Mouse (Mus musculus) spleen, adult 12 weeks (tissue): ENCODE results near the gene Ppp6r3.

ENCODE experiments used
- DNase-seq: peaks from one replicate; pipeline ENCODE4 v3.0.0; 2022; ENCODE audit warnings: low spot score

Ppp6r3 gene

DNA sequence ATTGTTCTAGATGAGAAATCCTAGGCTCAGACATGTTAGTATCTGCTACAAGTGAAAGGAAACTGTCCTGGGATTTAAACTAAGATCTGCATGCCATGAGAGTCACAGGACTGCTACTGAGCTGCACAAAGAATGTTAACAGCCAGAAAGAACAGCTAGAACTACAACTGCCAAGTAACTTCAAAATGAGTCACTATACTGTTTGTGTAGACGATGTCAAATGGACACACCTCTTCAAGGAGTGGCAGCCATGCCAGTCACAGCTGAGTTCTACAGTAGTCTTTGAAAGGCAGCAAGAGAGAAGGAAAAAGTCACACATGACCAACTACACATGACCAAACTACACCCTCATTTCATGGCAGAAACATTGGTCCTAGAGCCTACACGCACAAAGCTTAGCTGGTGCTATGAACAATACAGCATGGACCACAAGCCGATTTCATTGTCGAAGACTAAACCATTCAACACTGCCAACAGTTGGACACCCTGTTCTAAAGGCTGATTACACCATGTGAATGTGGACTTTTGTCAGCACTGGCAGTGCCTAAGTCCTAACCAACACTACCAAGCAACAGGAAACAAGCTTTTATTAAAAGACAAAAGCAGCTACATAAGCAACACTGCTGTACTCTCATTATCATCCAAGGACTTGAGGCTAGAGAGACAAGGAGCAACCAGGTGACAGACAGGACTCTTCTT, 55.9 kb downstream of the Ppp6r3 start:
- DNase-seq = no peak

DNA sequence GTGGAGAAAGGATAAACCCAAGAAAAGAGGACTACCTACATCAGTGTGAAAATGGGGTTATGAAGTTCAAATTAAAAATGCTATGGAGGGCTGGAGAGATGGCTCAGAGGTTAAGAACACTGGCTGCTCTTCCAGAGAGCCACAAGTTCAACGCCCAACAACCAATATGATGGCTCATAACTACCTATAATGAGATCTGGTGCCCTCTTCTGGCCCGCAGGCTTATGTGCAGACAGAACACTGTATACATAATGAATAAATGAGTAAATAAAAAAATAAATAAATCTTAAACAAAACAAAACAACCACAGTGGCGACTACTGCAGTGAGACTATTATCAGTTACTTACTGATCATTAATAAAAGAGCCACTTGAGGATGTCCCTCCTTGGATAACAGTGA, 78.3 kb downstream of the Ppp6r3 start:
- no peak for DNase-seq

- DNase-seq = no peak
Measured at GRCm38 (mm10) chr19:3489826-3490225, 85.7 kb downstream of the Ppp6r3 start.

- DNase-seq = no peak
Measured at GRCm38 (mm10) chr19:3482831-3483230, 92.7 kb downstream of the Ppp6r3 start.

GRCm38 (mm10) chr19:3480101-3480500, 95.4 kb downstream of the Ppp6r3 start:
- DNase-seq = no peak

DNA sequence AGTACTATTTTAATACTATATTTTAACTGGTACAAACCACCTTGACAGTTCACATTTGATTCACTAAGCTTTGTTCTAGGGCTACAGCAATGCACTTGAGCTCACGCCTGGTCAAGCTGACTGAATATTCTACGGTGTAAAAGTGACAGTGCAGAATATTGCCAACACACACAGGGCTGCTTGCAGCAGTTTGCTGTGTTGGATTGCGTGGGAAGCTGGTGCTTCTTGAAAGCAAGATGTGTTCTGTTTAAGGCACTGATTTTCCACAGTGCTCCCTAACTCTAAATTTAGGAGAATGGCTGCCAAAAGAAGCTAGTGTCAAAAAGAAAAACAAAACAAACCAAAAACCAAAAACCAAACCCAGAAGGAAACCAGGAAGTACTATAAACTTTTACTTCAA, 98.6 kb downstream of the Ppp6r3 start:
- DNase-seq = no peak

DNA sequence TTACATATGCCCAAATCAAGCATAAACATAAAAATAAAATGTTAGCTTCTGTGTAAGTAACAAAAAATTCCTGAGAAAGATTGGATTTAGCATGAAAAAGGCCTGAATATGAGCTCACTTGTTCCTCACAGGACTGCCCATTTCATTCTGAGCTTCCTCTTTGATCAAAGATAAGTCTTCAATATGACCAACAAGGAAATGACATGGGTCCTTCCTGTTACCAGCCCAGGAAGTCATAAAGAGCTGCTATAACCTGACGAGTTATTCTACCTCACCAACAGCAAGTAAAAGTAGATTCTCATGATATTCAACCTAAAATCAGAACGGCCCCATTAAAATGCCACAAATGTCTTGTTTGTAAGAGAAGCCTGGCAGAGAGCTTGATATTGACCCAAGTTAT, 104.3 kb downstream of the Ppp6r3 start:
- DNase-seq = no peak

DNA sequence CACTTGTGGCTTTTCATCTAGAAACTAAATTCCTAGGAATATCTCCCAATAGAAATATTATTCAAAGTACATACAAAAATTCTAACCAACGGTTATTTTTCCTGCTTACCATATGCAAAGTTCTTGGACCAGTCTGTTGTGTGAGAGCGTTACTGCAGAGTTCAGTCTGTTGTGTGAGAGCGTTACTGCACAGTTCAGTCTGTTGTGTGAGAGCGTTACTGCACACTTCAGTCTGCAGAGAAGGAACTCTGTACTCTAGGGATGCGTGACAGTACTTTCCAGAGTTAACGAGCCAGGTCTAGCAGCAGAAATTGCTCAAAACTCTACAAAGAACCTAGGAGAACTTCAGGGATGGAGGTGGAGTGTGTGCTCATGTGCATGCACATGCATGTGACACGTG, 108.0 kb downstream of the Ppp6r3 start:
- no peak for DNase-seq

DNA sequence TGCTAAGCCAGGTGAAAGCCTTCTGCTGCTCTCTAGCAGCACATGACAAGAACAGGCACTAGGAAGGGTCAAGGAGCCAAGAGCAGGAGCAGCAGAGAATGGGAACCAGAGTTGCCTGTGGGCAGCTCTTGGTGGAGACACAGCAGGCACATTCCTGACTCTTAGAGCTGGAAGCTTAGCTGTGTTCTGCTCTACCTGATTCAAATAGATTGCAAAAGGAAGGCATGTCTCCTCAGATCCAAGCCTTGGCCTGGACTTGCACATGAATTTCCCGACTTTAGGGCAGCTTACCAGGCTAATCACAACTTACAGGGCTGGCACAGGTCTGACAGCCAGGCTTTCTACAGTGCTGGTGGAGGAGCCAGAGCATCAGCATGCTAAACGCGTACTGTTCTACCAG, 115.6 kb downstream of the Ppp6r3 start:
- DNase-seq = no peak

GRCm38 (mm10) chr19:3458331-3459099, 117.0 kb downstream of the Ppp6r3 start:
- no peak for DNase-seq

DNA sequence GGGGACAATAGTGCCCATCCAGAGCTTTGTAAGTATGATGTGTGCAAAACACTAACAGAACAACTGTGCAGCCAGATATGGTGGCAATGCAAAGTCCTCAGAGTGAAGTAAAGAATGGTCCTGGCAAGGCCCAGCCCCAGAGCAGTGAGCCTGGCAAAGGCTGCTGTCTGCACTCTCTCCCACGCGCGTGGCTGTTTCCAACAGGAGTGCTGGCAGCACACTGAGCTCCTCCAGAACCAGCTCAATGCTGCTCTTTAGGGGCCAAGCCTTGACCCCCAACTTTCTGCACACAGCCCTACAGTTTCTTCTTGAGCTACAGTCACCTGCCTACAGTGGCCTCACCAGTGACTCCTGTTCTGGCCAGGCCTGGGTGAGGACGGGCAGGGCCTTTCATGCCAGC, 117.8 kb downstream of the Ppp6r3 start:
- DNase-seq = no peak

DNA sequence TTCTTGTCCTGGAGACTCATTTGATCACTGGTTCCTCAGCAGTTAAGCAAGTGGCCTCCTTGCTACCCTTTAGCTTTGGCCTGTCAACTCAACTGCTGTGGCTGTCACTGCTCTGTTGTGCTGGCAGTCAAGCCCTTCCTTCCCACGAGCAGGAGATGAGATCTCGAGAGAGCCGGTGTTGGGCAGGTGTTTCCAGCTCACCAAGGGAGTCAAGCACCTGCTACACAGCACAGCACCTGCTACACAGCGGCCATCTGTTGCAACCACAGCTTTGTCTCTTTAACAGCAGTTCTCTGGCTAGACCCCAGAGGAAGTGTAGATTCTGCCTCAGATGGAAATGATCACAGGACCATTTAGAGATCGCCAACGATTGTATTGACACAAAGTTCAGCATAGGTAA, 123.9 kb downstream of the Ppp6r3 start:
- DNase-seq = no peak

DNA sequence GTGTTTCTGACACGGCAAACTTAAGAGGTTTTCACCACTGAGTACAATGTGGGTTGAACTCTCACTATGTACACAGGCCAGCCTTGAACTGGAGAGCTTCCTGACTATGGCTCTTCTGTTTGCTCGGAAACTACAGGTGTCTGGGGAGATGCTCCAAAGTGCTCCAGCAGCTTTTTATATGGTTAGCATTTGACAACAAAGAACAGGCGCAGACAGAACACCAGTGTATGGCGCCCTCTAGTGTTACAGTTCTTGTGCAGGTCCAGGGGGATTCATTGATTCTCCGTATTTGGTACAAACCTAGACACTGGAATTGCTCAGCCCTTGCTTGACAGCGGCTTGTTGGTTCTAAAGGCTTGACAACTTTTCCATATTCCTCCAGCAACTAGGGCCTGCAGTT, 124.4 kb downstream of the Ppp6r3 start:
- DNase-seq = peak; percentile 13

DNA sequence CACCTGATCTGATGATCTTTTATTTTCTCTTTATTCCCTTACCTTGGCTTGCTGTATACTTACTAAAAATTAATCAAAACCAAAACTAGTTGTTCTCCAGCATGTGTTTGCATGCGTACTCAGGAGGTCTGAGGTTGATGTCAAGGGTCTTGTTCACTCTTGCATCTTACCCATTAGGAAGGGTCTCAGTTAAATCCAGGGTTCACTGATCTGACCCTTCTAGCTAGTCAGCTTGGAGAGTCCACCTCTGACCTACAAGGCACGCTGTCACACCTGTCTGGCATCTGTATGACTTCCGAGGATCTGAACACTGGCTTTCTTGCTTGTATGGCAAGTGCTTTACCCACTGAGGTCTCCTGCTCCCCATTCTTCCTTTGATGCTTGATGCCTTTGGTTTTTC, 124.8 kb downstream of the Ppp6r3 start:
- DNase-seq = no peak

DNA sequence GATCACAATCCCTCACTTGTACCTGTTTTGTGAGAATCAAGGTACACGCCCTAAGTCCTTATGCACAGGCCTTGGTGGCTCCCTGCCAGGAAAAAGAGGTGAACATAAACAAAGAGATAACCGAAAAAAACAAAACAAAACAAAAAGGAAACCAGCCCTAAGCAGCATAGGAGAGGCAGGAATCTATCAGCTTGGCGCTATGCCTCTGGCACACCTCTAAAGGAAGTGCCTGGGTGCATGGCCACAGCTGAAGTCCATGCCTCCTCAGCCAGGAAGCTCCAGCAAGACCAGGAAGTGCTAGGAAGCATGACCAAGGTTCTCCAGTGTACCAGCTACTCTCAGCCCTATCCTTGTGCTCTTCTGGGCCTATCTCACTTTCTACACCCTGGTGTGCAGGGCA, 126.3 kb downstream of the Ppp6r3 start:
- no peak for DNase-seq

DNA sequence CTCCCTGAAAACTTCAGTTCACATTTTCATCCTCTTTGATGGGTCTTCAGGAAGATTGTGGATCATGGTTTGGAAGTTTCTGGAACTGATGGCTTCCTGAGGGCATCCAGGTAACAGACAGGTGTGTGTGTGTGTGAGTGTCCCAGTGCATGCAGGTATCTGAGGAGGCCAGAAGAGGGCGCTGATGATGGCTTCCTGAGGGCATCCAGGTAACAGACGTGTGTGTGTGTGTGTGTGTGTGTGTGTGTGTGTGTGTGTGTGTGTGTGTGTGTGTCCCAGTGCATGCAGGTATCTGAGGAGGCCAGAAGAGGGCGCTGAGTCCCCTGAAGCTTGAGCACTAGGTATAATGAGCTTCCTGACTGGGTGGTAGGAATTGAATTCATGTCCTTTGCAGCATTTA, 128.2 kb downstream of the Ppp6r3 start:
- DNase-seq = no peak

- DNase-seq = no peak
Measured at GRCm38 (mm10) chr19:3441092-3441491, 134.5 kb downstream of the Ppp6r3 start.

GRCm38 (mm10) chr19:3440667-3441066, 134.9 kb downstream of the Ppp6r3 start:
- no peak for DNase-seq

GRCm38 (mm10) chr19:3437980-3438379, 137.6 kb downstream of the Ppp6r3 start:
- DNase-seq = no peak

DNA sequence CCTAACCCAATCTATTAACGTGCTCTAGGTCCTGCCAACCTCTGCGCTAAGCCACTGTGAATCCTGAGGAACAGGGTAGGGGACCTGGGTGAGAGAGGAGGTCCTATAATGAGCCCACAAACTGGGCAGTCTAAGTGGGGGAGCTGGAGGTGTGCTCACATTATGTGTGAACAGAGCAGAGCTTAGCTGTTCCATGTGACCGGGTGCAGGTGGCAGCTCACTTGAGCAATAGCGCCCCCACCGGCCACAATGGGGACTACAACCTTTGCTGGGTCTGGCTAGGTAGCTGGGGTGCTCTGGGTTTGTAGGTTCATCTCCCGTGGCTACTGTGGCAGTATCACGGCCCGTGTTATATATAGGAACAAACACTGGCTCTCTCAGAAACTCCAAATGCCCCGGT, 138.7 kb downstream of the Ppp6r3 start:
- DNase-seq = peak; percentile 26

DNA sequence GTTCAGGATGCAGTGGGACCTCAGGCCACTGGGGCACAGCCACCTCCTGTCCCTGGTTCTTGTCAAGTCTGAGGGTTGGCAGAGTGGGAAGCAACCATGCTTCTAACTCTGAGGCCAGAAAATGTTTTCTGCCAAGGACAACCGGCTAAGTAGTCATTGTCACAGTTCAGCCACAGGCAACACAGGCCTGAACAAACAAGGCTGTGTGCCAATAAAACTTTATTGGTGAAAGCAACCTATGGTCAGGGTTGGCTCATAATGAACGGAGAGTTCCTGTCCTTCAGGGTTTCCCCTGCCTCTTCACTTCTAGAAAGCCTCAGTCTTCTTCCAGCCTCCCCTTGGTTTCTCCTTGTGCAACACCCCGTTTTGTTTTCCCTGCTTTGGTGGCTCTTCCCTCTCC, 139.7 kb downstream of the Ppp6r3 start:
- no peak for DNase-seq

- no peak for DNase-seq
Measured at GRCm38 (mm10) chr19:3434641-3435040, 140.9 kb downstream of the Ppp6r3 start.

- DNase-seq = no peak
Measured at GRCm38 (mm10) chr19:3434124-3434523, 141.4 kb downstream of the Ppp6r3 start.

DNA sequence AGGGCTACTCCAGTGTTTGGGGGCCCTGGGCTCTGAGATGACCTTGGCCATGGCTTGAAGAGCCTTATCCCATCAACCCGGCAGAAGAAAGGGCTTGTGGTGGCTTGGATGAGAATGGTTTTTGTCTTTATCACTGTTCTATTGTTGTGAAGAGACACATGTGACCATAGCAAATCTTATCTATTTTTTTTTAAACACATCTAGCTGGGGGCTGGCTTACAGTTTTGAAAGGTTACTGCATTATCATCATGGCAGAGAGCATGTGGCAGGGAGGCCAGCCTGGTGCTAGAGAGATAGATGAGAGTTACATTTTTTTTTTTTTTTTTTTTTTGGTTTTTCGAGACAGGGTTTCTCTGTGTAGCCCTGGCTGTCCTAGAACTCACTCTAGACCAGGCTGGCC, 143.6 kb downstream of the Ppp6r3 start:
- no peak for DNase-seq
